Mouse (Mus musculus): ENCODE results near the gene Ubr3. TPM values are rescaled to one million over a fixed set of nuclear protein-coding genes. Genes with fewer than 3 reads are reported as not detected.

The Ubr3 gene
- total RNA-seq, 2 experiments from 2014 or later: 142 to 153 TPM

- intact Hi-C loops (cut with DNase I): no loop called here
- no peak for DNase-seq (ENCODE audit: low spot score in 2 of 2)
Measured at GRCm38 (mm10) chr2:70000316-70000715, 103.3 kb downstream of the Ubr3 start.

- DNase-seq (ENCODE audit: low spot score in 2 of 2): no peak
- intact Hi-C loops (cut with DNase I): no loop called here
Measured at GRCm38 (mm10) chr2:70006492-70006891, 109.4 kb downstream of the Ubr3 start.

- DNase-seq (ENCODE audit: low spot score in 2 of 2): no peak
- intact Hi-C loops (cut with DNase I): no loop called here
Measured at GRCm38 (mm10) chr2:70012941-70013340, 115.9 kb downstream of the Ubr3 start.

- intact Hi-C loops (cut with DNase I): no loop called here
- DNase-seq (ENCODE audit: low spot score in 2 of 2): peak in 1 of 2 experiments; percentile 36
Measured at GRCm38 (mm10) chr2:70018236-70018635, 121.2 kb downstream of the Ubr3 start.

- intact Hi-C loops (cut with DNase I): no loop called here
- no peak for DNase-seq (ENCODE audit: low spot score in 2 of 2)
Measured at GRCm38 (mm10) chr2:70024454-70024853, 127.4 kb downstream of the Ubr3 start.

GRCm38 (mm10) chr2:70025711-70026110, 128.7 kb downstream of the Ubr3 start:
- peak in 1 of 2 experiments; percentile 65 for DNase-seq (ENCODE audit: low spot score in 2 of 2)
- intact Hi-C loops (cut with DNase I): no loop called here

GRCm38 (mm10) chr2:70031472-70031871, 134.4 kb downstream of the Ubr3 start:
- intact Hi-C loops (cut with DNase I): no loop called here

GRCm38 (mm10) chr2:70034895-70035294, 137.8 kb downstream of the Ubr3 start:
- no peak for DNase-seq (ENCODE audit: low spot score in 2 of 2)
- intact Hi-C loops (cut with DNase I): no loop called here

More at GRCm38 (mm10) chr2:70031472-70031871, 134.4 kb downstream of the Ubr3 start:
- no peak for DNase-seq (ENCODE audit: low spot score in 2 of 2)

- intact Hi-C loops (cut with DNase I): no loop called here
- DNase-seq (ENCODE audit: low spot score in 2 of 2): no peak
Measured at GRCm38 (mm10) chr2:70035358-70035757, 138.3 kb downstream of the Ubr3 start.

GRCm38 (mm10) chr2:70037221-70037620, 140.2 kb downstream of the Ubr3 start:
- intact Hi-C loops (cut with DNase I): no loop called here
- no peak for DNase-seq (ENCODE audit: low spot score in 2 of 2)

- DNase-seq (ENCODE audit: low spot score in 2 of 2): no peak
- intact Hi-C loops (cut with DNase I): no loop called here
Measured at GRCm38 (mm10) chr2:70038752-70039151, 141.7 kb downstream of the Ubr3 start, which contains the start of gene Myo3b. Myo3b (plus strand) TSS chr2:70039126.

GRCm38 (mm10) chr2:70044466-70044865, 147.4 kb downstream of the Ubr3 start:
- no peak for DNase-seq (ENCODE audit: low spot score in 2 of 2)

GRCm38 (mm10) chr2:70047868-70048267, 150.8 kb downstream of the Ubr3 start:
- intact Hi-C loops (cut with DNase I): no loop called here
- DNase-seq (ENCODE audit: low spot score in 2 of 2): no peak

More at GRCm38 (mm10) chr2:70044466-70044865, 147.4 kb downstream of the Ubr3 start:
- intact Hi-C loops (cut with DNase I): no loop called here

- no peak for DNase-seq (ENCODE audit: low spot score in 2 of 2)
- intact Hi-C loops (cut with DNase I): no loop called here
Measured at GRCm38 (mm10) chr2:70053803-70054202, 156.8 kb downstream of the Ubr3 start.

GRCm38 (mm10) chr2:70058201-70058600, 161.2 kb downstream of the Ubr3 start:
- no peak for DNase-seq (ENCODE audit: low spot score in 2 of 2)

GRCm38 (mm10) chr2:70060359-70061345, 163.6 kb downstream of the Ubr3 start:
- intact Hi-C loops (cut with DNase I): no loop called here
- DNase-seq (ENCODE audit: low spot score in 2 of 2): peak; percentile 55 to 62

More at GRCm38 (mm10) chr2:70058201-70058600, 161.2 kb downstream of the Ubr3 start:
- intact Hi-C loops (cut with DNase I): no loop called here

GRCm38 (mm10) chr2:70065116-70065515, 168.1 kb downstream of the Ubr3 start:
- DNase-seq (ENCODE audit: low spot score in 2 of 2): peak in 1 of 2 experiments; percentile 1
- intact Hi-C loops (cut with DNase I): no loop called here

GRCm38 (mm10) chr2:70065729-70066300, 168.8 kb downstream of the Ubr3 start:
- intact Hi-C loops (cut with DNase I): no loop called here
- peak in 1 of 2 experiments; percentile 4 for DNase-seq (ENCODE audit: low spot score in 2 of 2)

GRCm38 (mm10) chr2:70066338-70067022, 169.4 kb downstream of the Ubr3 start:
- DNase-seq (ENCODE audit: low spot score in 2 of 2): peak in 1 of 2 experiments; percentile 1
- intact Hi-C loops (cut with DNase I): no loop called here

GRCm38 (mm10) chr2:70069861-70070260, 172.8 kb downstream of the Ubr3 start:
- intact Hi-C loops (cut with DNase I): no loop called here

More at GRCm38 (mm10) chr2:70069861-70070260, 172.8 kb downstream of the Ubr3 start:
- DNase-seq (ENCODE audit: low spot score in 2 of 2): no peak

Measured in left cerebral cortex, postnatal 14 days (tissue).